Mouse (Mus musculus) testis, adult 2 months (tissue): ENCODE data around the gene Tgfbr1. TPM values are rescaled to one million over a fixed set of nuclear protein-coding genes. Genes with fewer than 3 reads are reported as not detected.

Experiments used
- H3K27ac ChIP-seq: fragments of 200-500 bp; 2 replicates; pipeline ENCODE4 v1.5.1; 2012; ENCODE audit warnings: low read depth, low read length; ENCODE audit not compliant: control insufficient read depth, insufficient read depth
- H3K27me3 ChIP-seq: fragments of 200-500 bp; 2 replicates; pipeline ENCODE4 v1.6.1; 2012; ENCODE audit warnings: mild to moderate bottlenecking, low read length, moderate library complexity; ENCODE audit not compliant: control insufficient read depth, insufficient read depth
- H3K36me3 ChIP-seq: fragments of 200-500 bp; 2 replicates; pipeline ENCODE4 v1.6.1; 2012; ENCODE audit warnings: mild to moderate bottlenecking, low read length; ENCODE audit not compliant: control insufficient read depth, insufficient read depth
- H3K4me1 ChIP-seq: fragments of 200-500 bp; 2 replicates; pipeline ENCODE4 v1.6.1; 2012; ENCODE audit warnings: low read length; ENCODE audit not compliant: control insufficient read depth, insufficient read depth
- H3K4me3 ChIP-seq: fragments of 200-500 bp; 2 replicates; pipeline ENCODE4 v1.5.1; 2012; ENCODE audit warnings: low read depth, mild to moderate bottlenecking, low read length, moderate library complexity, mixed read lengths; ENCODE audit not compliant: control insufficient read depth
- CTCF ChIP-seq: fragments of 200-500 bp; IDR thresholded peaks from 2 replicates; pipeline ENCODE4 v1.5.1; 2012; ENCODE audit warnings: low read depth, mild to moderate bottlenecking, inconsistent platforms, low read length, moderate library complexity; ENCODE audit not compliant: control insufficient read depth, insufficient read depth, insufficient replicate concordance
- POLR2A ChIP-seq: fragments of 200-500 bp; IDR thresholded peaks from 2 replicates; pipeline ENCODE4 v1.6.1; 2012; ENCODE audit warnings: low read depth, mild to moderate bottlenecking, inconsistent platforms, low read length, moderate library complexity; ENCODE audit not compliant: control insufficient read depth
- polyA plus RNA-seq: library from polyadenylated mRNA; depleted of rRNA; stranded (reverse); fragments of >200 nt; gene quantifications from 2 replicates; pipeline ENCODE4 v1.2.3, GENCODE M21; 2012

The Tgfbr1 gene
- polyA plus RNA-seq, 1 experiment, result 17.2 TPM

GRCm38 (mm10) chr4:47329285-47329684 is 23.7 kb upstream of the Tgfbr1 start:
- Histone ChIP-seq H3K27me3 (no peaks in the 10 kb centered on the region), H3K36me3 (no peaks in the 10 kb centered on the region), H3K27ac (no peak overlapping the region), H3K4me3 (no peak overlapping the region), H3K4me1 (no peaks in the 10 kb centered on the region)
- TF ChIP-seq CTCF (no peak), POLR2A (no peak)

- H3K36me3 ChIP-seq, result no peaks in the 10 kb centered on the region
- H3K4me1 ChIP-seq, result no peaks in the 10 kb centered on the region
- no peak overlapping the region for H3K27ac ChIP-seq
- no peaks in the 10 kb centered on the region for H3K27me3 ChIP-seq
- no peak overlapping the region for H3K4me3 ChIP-seq
- no peak for TF ChIP-seq CTCF
- TF ChIP-seq POLR2A, result no peak
Observed at GRCm38 (mm10) chr4:47330378-47331052, 22.5 kb upstream of the Tgfbr1 start.

GRCm38 (mm10) chr4:47332812-47333343 is 20.1 kb upstream of the Tgfbr1 start:
- no peaks in the 10 kb centered on the region for H3K36me3 ChIP-seq
- no peak for TF ChIP-seq CTCF
- TF ChIP-seq POLR2A, result no peak
- H3K4me3 ChIP-seq, result no peak overlapping the region
- no peaks in the 10 kb centered on the region for H3K27me3 ChIP-seq
- H3K27ac ChIP-seq, result no peak overlapping the region
- H3K4me1 ChIP-seq, result no peaks in the 10 kb centered on the region

GRCm38 (mm10) chr4:47333541-47333940 is 19.5 kb upstream of the Tgfbr1 start:
- no peaks in the 10 kb centered on the region for H3K4me1 ChIP-seq
- no peaks in the 10 kb centered on the region for H3K27me3 ChIP-seq
- no peak overlapping the region for H3K4me3 ChIP-seq
- no peak overlapping the region for H3K27ac ChIP-seq
- TF ChIP-seq POLR2A (no peak), CTCF (no peak)
- H3K36me3 ChIP-seq, result no peaks in the 10 kb centered on the region

- Histone ChIP-seq H3K4me1 (no peaks in the 10 kb centered on the region), H3K27ac (no peak overlapping the region), H3K27me3 (no peaks in the 10 kb centered on the region), H3K36me3 (no peaks in the 10 kb centered on the region), H3K4me3 (no peak overlapping the region)
- TF ChIP-seq POLR2A (no peak), CTCF (no peak)
Observed at GRCm38 (mm10) chr4:47336941-47337600, 16.0 kb upstream of the Tgfbr1 start.

- no peak overlapping the region for H3K27ac ChIP-seq
- no peaks in the 10 kb centered on the region for H3K36me3 ChIP-seq
- H3K4me1 ChIP-seq, result no peaks in the 10 kb centered on the region
- no peak overlapping the region for H3K4me3 ChIP-seq
- no peaks in the 10 kb centered on the region for H3K27me3 ChIP-seq
- no peak for TF ChIP-seq CTCF
- TF ChIP-seq POLR2A, result no peak
Observed at GRCm38 (mm10) chr4:47342632-47343031, 10.4 kb upstream of the Tgfbr1 start.

GRCm38 (mm10) chr4:47347022-47347421 is 6.0 kb upstream of the Tgfbr1 start:
- H3K27ac ChIP-seq, result no peak overlapping the region
- no peak overlapping the region for H3K4me3 ChIP-seq
- H3K27me3 ChIP-seq, result no peaks in the 10 kb centered on the region
- H3K36me3 ChIP-seq, result no peaks in the 10 kb centered on the region
- peaks cover 5% of the 10 kb centered on the region for H3K4me1 ChIP-seq
- TF ChIP-seq POLR2A (no peak), CTCF (no peak)
